Mouse (Mus musculus): ENCODE measurements around the gene Smtnl2. TPM values are rescaled to one million over a fixed set of nuclear protein-coding genes. Genes with fewer than 3 reads are reported as not detected.

The Smtnl2 gene
- polyA plus RNA-seq, 1 experiment from 2014 or later = 41.5 TPM

- Histone ChIP-seq H3K27ac (no peak overlapping the region), H3K4me3 (no peak overlapping the region), H3K27me3 (no peaks in the 10 kb centered on the region), H3K9me3 (no peaks in the 10 kb centered on the region), H3K4me2 (replicated peaks) (no peak overlapping the region), H3K9ac (no peak overlapping the region), H3K36me3 (no peaks in the 10 kb centered on the region), H3K4me1 (peaks cover 47% of the 10 kb centered on the region)
- WGBS = 80% methylated on average over 2 of the region's 2 CpGs
- no peak for ATAC-seq (ENCODE audit: low FRiP score, low read depth)
Observed at GRCm38 (mm10) chr11:72394694-72395093, 16.8 kb downstream of the Smtnl2 start.

- Histone ChIP-seq H3K27ac (no peak overlapping the region), H3K4me2 (replicated peaks) (no peak overlapping the region), H3K4me1 (peaks cover 55% of the 10 kb centered on the region), H3K27me3 (no peaks in the 10 kb centered on the region), H3K9me3 (no peaks in the 10 kb centered on the region), H3K4me3 (no peak overlapping the region), H3K36me3 (no peaks in the 10 kb centered on the region), H3K9ac (no peak overlapping the region)
- WGBS = 29% methylated on average over 5 of the region's 5 CpGs
- ATAC-seq (ENCODE audit: low FRiP score, low read depth) = no peak
Observed at GRCm38 (mm10) chr11:72393669-72394068, 17.8 kb downstream of the Smtnl2 start.

- H3K4me2 ChIP-seq (replicated peaks) = no peak overlapping the region
- 71% methylated on average over 3 of the region's 3 CpGs for WGBS
- H3K27me3 ChIP-seq = no peaks in the 10 kb centered on the region
- H3K4me3 ChIP-seq = no peak overlapping the region
- no peak overlapping the region for H3K9ac ChIP-seq
- ATAC-seq (ENCODE audit: low FRiP score, low read depth) = no peak
- no peaks in the 10 kb centered on the region for H3K9me3 ChIP-seq
- no peak overlapping the region for H3K27ac ChIP-seq
- H3K4me1 ChIP-seq = peaks cover 56% of the 10 kb centered on the region
- H3K36me3 ChIP-seq = no peaks in the 10 kb centered on the region
Observed at GRCm38 (mm10) chr11:72393243-72393642, 18.3 kb downstream of the Smtnl2 start.

GRCm38 (mm10) chr11:72391181-72391580, 20.3 kb downstream of the Smtnl2 start:
- H3K9ac ChIP-seq = no peak overlapping the region
- ATAC-seq (ENCODE audit: low FRiP score, low read depth) = no peak

GRCm38 (mm10) chr11:72389407-72390142, 21.9 kb downstream of the Smtnl2 start:
- peak; percentile 48; the same call in 1 of the 2 replicates for ATAC-seq (ENCODE audit: low FRiP score, low read depth)
- H3K4me3 ChIP-seq = no peak overlapping the region
- WGBS = 66% methylated on average over 7 of the region's 7 CpGs
- no peak overlapping the region for H3K9ac ChIP-seq
- H3K9me3 ChIP-seq = no peaks in the 10 kb centered on the region
- no peaks in the 10 kb centered on the region for H3K36me3 ChIP-seq
- H3K27me3 ChIP-seq = no peaks in the 10 kb centered on the region
- peak overlapping the region; percentile 75 for H3K27ac ChIP-seq
- H3K4me2 ChIP-seq (replicated peaks) = no peak overlapping the region
- peaks cover 26% of the 10 kb centered on the region for H3K4me1 ChIP-seq

More at GRCm38 (mm10) chr11:72391181-72391580, 20.3 kb downstream of the Smtnl2 start:
- H3K27ac ChIP-seq = no peak overlapping the region
- 89% methylated on average over 13 of the region's 13 CpGs for WGBS
- H3K4me1 ChIP-seq = peaks cover 41% of the 10 kb centered on the region
- H3K4me3 ChIP-seq = no peak overlapping the region
- H3K9me3 ChIP-seq = no peaks in the 10 kb centered on the region
- no peak overlapping the region for H3K4me2 ChIP-seq (replicated peaks)
- H3K27me3 ChIP-seq = no peaks in the 10 kb centered on the region
- H3K36me3 ChIP-seq = no peaks in the 10 kb centered on the region

GRCm38 (mm10) chr11:72388113-72388529, 23.4 kb downstream of the Smtnl2 start:
- Histone ChIP-seq H3K27ac (0 out of 2 replicates have a peak overlapping the region, but pooled peaks have one; percentile 11), H3K4me3 (no peak overlapping the region), H3K4me2 (replicated peaks) (no peak overlapping the region), H3K27me3 (no peaks in the 10 kb centered on the region), H3K9ac (no peak overlapping the region), H3K4me1 (peaks cover 18% of the 10 kb centered on the region), H3K36me3 (no peaks in the 10 kb centered on the region), H3K9me3 (no peaks in the 10 kb centered on the region)
- peak; percentile 87 for ATAC-seq (ENCODE audit: low FRiP score, low read depth)
- 59% methylated on average over 6 of the region's 6 CpGs for WGBS

- Histone ChIP-seq H3K9me3 (no peaks in the 10 kb centered on the region), H3K4me3 (no peak overlapping the region), H3K27me3 (no peaks in the 10 kb centered on the region), H3K36me3 (no peaks in the 10 kb centered on the region), H3K4me2 (replicated peaks) (no peak overlapping the region), H3K4me1 (no peaks in the 10 kb centered on the region), H3K27ac (no peak overlapping the region), H3K9ac (no peak overlapping the region)
- no peak for ATAC-seq (ENCODE audit: low FRiP score, low read depth)
- WGBS = 61% methylated on average over 4 of the region's 4 CpGs
Observed at GRCm38 (mm10) chr11:72379351-72379750, 32.2 kb downstream of the Smtnl2 start.

- peak; percentile 54 for ATAC-seq (ENCODE audit: low FRiP score, low read depth)
- no peaks in the 10 kb centered on the region for H3K4me1 ChIP-seq
- H3K27ac ChIP-seq = no peak overlapping the region
- no peaks in the 10 kb centered on the region for H3K36me3 ChIP-seq
- H3K4me3 ChIP-seq = no peak overlapping the region
- H3K4me2 ChIP-seq (replicated peaks) = no peak overlapping the region
- no peaks in the 10 kb centered on the region for H3K9me3 ChIP-seq
- H3K27me3 ChIP-seq = no peaks in the 10 kb centered on the region
- no peak overlapping the region for H3K9ac ChIP-seq
- WGBS = 66% methylated on average over 7 of the region's 7 CpGs
Observed at GRCm38 (mm10) chr11:72378222-72378621, 33.3 kb downstream of the Smtnl2 start.

- H3K9ac ChIP-seq = no peak overlapping the region
- no peak overlapping the region for H3K4me3 ChIP-seq
- no peak for ATAC-seq (ENCODE audit: low FRiP score, low read depth)
- H3K4me1 ChIP-seq = no peaks in the 10 kb centered on the region
- H3K27me3 ChIP-seq = no peaks in the 10 kb centered on the region; the same call in 1 of the 2 replicates
- H3K9me3 ChIP-seq = no peaks in the 10 kb centered on the region
- no peak overlapping the region for H3K4me2 ChIP-seq (replicated peaks)
- H3K36me3 ChIP-seq = no peaks in the 10 kb centered on the region
- H3K27ac ChIP-seq = no peak overlapping the region
- WGBS = 87% methylated on average over 2 of the region's 2 CpGs
Observed at GRCm38 (mm10) chr11:72376562-72376961, 35.0 kb downstream of the Smtnl2 start.

- Histone ChIP-seq H3K9ac (no peak overlapping the region), H3K27ac (no peak overlapping the region), H3K4me2 (replicated peaks) (no peak overlapping the region), H3K27me3 (no peaks in the 10 kb centered on the region; the same call in 1 of the 2 replicates), H3K4me3 (no peak overlapping the region), H3K4me1 (peaks cover 11% of the 10 kb centered on the region; the same call in 1 of the 2 replicates), H3K9me3 (no peaks in the 10 kb centered on the region), H3K36me3 (no peaks in the 10 kb centered on the region)
- ATAC-seq (ENCODE audit: low FRiP score, low read depth) = no peak; the same call in 1 of the 2 replicates
- 26% methylated on average over 12 of the region's 12 CpGs for WGBS
Observed at GRCm38 (mm10) chr11:72369904-72370672, 41.4 kb downstream of the Smtnl2 start.

GRCm38 (mm10) chr11:72367934-72368674, 43.4 kb downstream of the Smtnl2 start:
- H3K4me1 ChIP-seq = peaks cover 11% of the 10 kb centered on the region; the same call in 1 of the 2 replicates
- H3K27ac ChIP-seq = no peak overlapping the region
- no peak overlapping the region for H3K9ac ChIP-seq
- H3K36me3 ChIP-seq = no peaks in the 10 kb centered on the region
- WGBS = 52% methylated on average over 11 of the region's 11 CpGs
- H3K4me2 ChIP-seq (replicated peaks) = no peak overlapping the region
- ATAC-seq (ENCODE audit: low FRiP score, low read depth) = no peak
- no peaks in the 10 kb centered on the region; the same call in 1 of the 2 replicates for H3K27me3 ChIP-seq
- H3K4me3 ChIP-seq = no peak overlapping the region
- H3K9me3 ChIP-seq = no peaks in the 10 kb centered on the region

- Histone ChIP-seq H3K36me3 (no peaks in the 10 kb centered on the region), H3K9ac (no peak overlapping the region), H3K9me3 (no peaks in the 10 kb centered on the region), H3K4me2 (replicated peaks) (no peak overlapping the region), H3K4me3 (no peak overlapping the region), H3K27me3 (no peaks in the 10 kb centered on the region), H3K4me1 (peaks cover 11% of the 10 kb centered on the region; the same call in 1 of the 2 replicates), H3K27ac (no peak overlapping the region)
- no peak for ATAC-seq (ENCODE audit: low FRiP score, low read depth)
- 82% methylated on average over 9 of the region's 9 CpGs for WGBS
Observed at GRCm38 (mm10) chr11:72366126-72366525, 45.4 kb downstream of the Smtnl2 start.

All from limb, embryonic 13.5 days (tissue).